Comparison of ENCODE assay signal across 1 mouse cellular context in the genomic region with DNA sequence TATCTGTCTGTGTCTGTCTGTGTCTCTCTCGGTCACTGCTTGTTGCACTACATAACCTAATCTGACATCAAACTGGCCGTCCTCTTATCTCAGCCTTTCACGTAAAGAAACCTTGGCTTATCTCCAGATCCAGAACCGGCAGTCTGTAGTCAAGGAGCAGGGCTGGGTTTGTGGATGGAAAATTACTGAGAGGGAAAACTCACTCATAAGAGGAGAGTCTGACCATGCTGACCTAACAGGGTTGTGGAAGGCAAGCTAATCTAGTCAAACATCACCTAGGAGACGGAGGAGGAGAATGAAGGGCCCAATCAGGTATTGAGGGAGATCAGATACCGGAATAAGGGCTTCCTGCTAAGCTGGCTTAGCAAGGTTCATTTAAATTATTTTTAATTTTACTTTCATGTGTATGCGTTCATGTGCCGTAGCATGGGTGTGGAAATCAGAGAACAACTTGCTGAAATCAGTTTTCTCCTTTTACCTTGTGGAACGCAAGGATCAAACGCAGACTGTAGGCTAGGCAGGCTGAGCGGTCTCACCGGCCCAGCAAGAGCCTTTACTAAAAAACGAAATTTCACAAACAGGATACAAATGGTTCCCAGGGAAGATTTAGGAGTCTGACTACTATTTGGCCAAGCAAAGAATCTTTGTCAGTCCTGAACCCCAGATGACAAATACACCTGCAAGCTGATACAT.
TF ChIP-seq lines count a peak whose summit lies in the region.

No protein-coding gene starts in this region.

TF ChIP-seq in MEL, 35 proteins besides CTCF, POLR2A, EP300 and RAD21 (continued from another document):
- peak; percentile 25; the same call in 1 of the 2 replicates for TF ChIP-seq ETS1 (IDR thresholded peaks at IDR 0.05; ENCODE audit: low read depth, low read length)
- no peak for TF ChIP-seq JUND (IDR thresholded peaks at IDR 0.05; ENCODE audit: low read depth, low read length)
- no peak for TF ChIP-seq KAT2A (conservative IDR thresholded peaks at IDR 0.05; ENCODE audit: low read depth, low read length)
- 0 out of 2 replicates have a peak, but pooled peaks have one; percentile 14 for TF ChIP-seq TCF12 (IDR thresholded peaks at IDR 0.05; ENCODE audit: low read depth, low read length)
- no peak for TF ChIP-seq POLR2AphosphoS5 (IDR thresholded peaks at IDR 0.05; ENCODE audit: borderline replicate concordance, low read depth, low read length)
- TF ChIP-seq SIN3A (IDR thresholded peaks at IDR 0.05; ENCODE audit: low read length): peak; percentile 64
- no peak for TF ChIP-seq NRF1 (IDR thresholded peaks at IDR 0.05; ENCODE audit: insufficient read depth, low read depth, low read length, poor library complexity, severe bottlenecking)
- 0 out of 2 replicates have a peak, but pooled peaks have one; percentile 38 for TF ChIP-seq ELF1 (IDR thresholded peaks at IDR 0.05; ENCODE audit: low read depth, low read length)
- TF ChIP-seq GATA1 (IDR thresholded peaks at IDR 0.05; ENCODE audit: low read depth, low read length): peak; percentile 86
- TF ChIP-seq POLR2AphosphoS2 (IDR thresholded peaks at IDR 0.05; ENCODE audit: low read length): no peak
- TF ChIP-seq SMC3 (IDR thresholded peaks at IDR 0.05; ENCODE audit: low read depth, low read length): no peak
